Mouse (Mus musculus) C2C12 (cell line): ENCODE measurements around the gene Cmtm4.

Source experiments
- CEBPB ChIP-seq: IDR thresholded peaks from one replicate; pipeline ENCODE4 v1.6.1; 2011; ENCODE audit warnings: low read depth, mild to moderate bottlenecking, control low read depth, moderate library complexity
- CTCF ChIP-seq: IDR thresholded peaks from one replicate; pipeline ENCODE4 v1.5.1; 2011; ENCODE audit not compliant: control insufficient read depth, insufficient read depth, insufficient read length
- FOSL1 ChIP-seq: IDR thresholded peaks from one replicate; pipeline ENCODE4 v1.8.0; 2011; ENCODE audit warnings: mild to moderate bottlenecking, low read length; ENCODE audit not compliant: poor library complexity, insufficient read depth, severe bottlenecking
- MAX ChIP-seq: IDR thresholded peaks from one replicate; pipeline ENCODE4 v1.6.1; 2011; ENCODE audit warnings: mild to moderate bottlenecking, control low read depth
- MYOD1 ChIP-seq: IDR thresholded peaks from one replicate; pipeline ENCODE4 v1.6.1; 2011; ENCODE audit warnings: low read depth; ENCODE audit not compliant: control insufficient read depth, insufficient read length
- MYOG ChIP-seq: IDR thresholded peaks from one replicate; pipeline ENCODE4 v1.6.1; 2011; ENCODE audit not compliant: control insufficient read depth, insufficient read length; ENCODE audit errors: extremely low read depth

GRCm38 (mm10) chr8:104395703-104396357, at the start of gene Cmtm4:
- no peak for TF ChIP-seq MAX
- no peak for TF ChIP-seq CTCF
- no peak for TF ChIP-seq MYOG
- no peak for TF ChIP-seq MYOD1
- TF ChIP-seq CEBPB: no peak
- no peak for TF ChIP-seq FOSL1
